Mouse (Mus musculus): ENCODE data around the gene Nfkbil1.

DNA sequence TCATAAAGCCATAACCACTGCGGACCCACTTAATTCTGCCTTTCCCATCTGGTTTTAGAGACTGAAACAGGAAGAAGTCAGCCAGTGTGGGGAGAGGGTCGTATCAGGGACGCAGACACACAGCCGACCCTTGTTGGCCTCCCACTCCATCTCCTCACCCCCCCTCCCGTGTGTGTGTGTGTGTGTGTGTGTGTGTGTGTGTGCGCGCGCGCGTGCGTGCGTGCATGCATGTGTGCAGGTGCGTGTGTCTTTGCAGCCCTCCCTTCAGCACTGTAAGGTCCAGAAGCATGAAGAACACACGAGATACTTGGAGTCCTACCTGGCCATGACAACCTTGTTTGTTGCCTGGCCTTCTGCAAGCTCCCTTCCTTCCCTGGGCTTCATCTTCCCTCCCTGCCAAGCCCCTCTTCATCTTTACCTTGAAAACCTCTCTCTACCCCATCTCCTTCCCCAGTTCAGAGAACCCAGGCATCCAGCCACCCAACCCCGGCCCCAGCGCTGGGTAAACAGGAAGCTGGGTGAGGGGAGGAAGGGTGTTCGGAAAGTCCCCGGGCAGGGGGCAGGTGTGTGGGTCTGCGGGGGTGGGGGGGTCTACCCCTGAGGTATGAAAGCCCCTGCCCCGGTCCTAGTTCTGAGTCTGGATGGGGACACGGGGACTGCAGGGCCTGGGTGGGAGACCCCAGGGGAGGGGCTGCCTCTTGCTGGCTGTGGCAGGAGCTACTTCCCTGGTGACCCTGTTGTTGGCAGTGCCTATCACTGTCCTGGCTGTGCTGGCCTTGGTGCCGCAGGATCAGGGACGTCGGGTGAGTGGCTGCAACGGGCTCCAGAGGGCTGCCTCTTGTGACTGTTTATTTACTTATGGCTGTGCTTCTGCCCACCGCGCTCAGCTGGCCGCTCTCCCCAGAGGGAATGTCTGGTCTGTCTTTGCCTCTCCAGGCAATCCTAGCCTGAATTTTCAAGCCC lies 41.4 kb downstream of the Nfkbil1 start, which contains the start of gene Ltb:
- TF ChIP-seq CTCF (IDR thresholded peaks at IDR 0.05; ENCODE audit: low read depth) (no peak), EP300 (IDR thresholded peaks at IDR 0.05; ENCODE audit: low read depth) (no peak)

All from liver, postnatal 0 days (tissue).